Mouse (Mus musculus) intestine, postnatal 0 days (tissue): Measurements from ENCODE around the gene Zbtb16. TPM values are rescaled to one million over a fixed set of nuclear protein-coding genes. Genes with fewer than 3 reads are reported as not detected.

Experiments used
- ATAC-seq: fragments of 200-750 bp; cut with Nextera tagmentation; 2 replicates; pipeline ENCODE4 v1.8.0; 2017; ENCODE audit warnings: mild to moderate bottlenecking, moderate TSS enrichment, moderate library complexity
- H3K27ac ChIP-seq: fragments of 300-500 bp; sonication (generic); 2 replicates; pipeline ENCODE4 v1.5.1; 2014; ENCODE audit warnings: mild to moderate bottlenecking, low read depth, low read length, moderate library complexity
- H3K27me3 ChIP-seq: fragments of 300-500 bp; sonication (generic); replicated peaks from 2 replicates; pipeline ENCODE4 v1.6.1; 2014; ENCODE audit warnings: low read length, mixed read lengths; ENCODE audit not compliant: control insufficient read depth, insufficient read depth
- H3K36me3 ChIP-seq: fragments of 300-500 bp; sonication (generic); 2 replicates; pipeline ENCODE4 v1.6.1; 2014; ENCODE audit warnings: mild to moderate bottlenecking, moderate library complexity; ENCODE audit not compliant: control insufficient read depth, insufficient read depth
- H3K4me1 ChIP-seq: fragments of 300-500 bp; sonication (generic); replicated peaks from 2 replicates; pipeline ENCODE4 v1.6.1; 2014; ENCODE audit warnings: antibody characterized with exemption, low read length, mixed read lengths; ENCODE audit not compliant: control insufficient read depth, insufficient read depth
- H3K4me2 ChIP-seq: fragments of 300-500 bp; sonication (generic); replicated peaks from 2 replicates; pipeline ENCODE4 v1.6.1; 2014; ENCODE audit warnings: low read depth, mild to moderate bottlenecking, moderate library complexity
- H3K4me3 ChIP-seq: fragments of 300-500 bp; sonication (generic); 2 replicates; pipeline ENCODE4 v1.5.1; 2014; ENCODE audit warnings: low read depth, low read length
- H3K9ac ChIP-seq: fragments of 300-500 bp; sonication (generic); 2 replicates; pipeline ENCODE4 v1.6.1; 2014; ENCODE audit warnings: mild to moderate bottlenecking, low read depth, low read length
- H3K9me3 ChIP-seq: fragments of 300-500 bp; sonication (generic); 2 replicates; pipeline ENCODE4 v1.6.1; 2016; ENCODE audit warnings: mixed run types; ENCODE audit not compliant: control insufficient read depth
- CTCF ChIP-seq: sonication (generic); IDR thresholded peaks from 2 replicates; pipeline ENCODE4 v1.5.1; 2016; ENCODE audit warnings: low read depth, mild to moderate bottlenecking, control low read depth, antibody characterized with exemption, moderate library complexity
- WGBS: fragments of 180-500 bp; shearing (Covaris S2); extraction: QIAGEN DNeasy Blood & Tissue Kit; methylation state at CpG from one replicate; pipeline ENCODE4 v1.1.7; 2014; 5-methylcytosine and 5-hydroxymethylcytosine counted together
- polyA plus RNA-seq: library from polyadenylated mRNA; unstranded; fragments of >200 nt; fragmentation: Nextera tagmentation; extraction: Ambion mirVana; gene quantifications from 2 replicates; pipeline ENCODE4 v1.2.1, GENCODE M21; 2015

Zbtb16 gene
- polyA plus RNA-seq, 1 experiment from 2014 or later, result 0.91 TPM

DNA sequence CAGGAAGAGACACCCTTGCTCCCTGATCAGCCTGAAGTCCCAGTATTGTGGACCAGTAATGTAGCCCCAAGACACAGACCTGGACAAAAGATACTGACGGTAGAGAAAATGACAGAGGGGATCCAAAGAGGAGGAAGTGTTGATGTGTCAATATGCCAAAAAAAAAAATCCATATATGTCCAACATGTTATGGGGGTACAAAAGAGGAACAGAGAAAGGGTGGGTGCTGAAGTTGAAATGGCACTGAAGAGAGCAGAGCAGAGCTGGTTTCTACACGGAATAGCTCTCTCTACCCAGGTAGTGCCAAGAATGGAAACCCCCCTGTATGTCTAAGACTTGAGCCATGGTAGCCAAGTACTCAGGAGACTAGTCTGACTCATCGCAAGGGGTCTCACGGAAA lies 76.9 kb downstream of the Zbtb16 start:
- 91% methylated on average over 4 of the region's 4 CpGs for WGBS
- Histone ChIP-seq H3K4me3 (no peak overlapping the region), H3K9me3 (no peaks in the 10 kb centered on the region), H3K4me2 (no peak overlapping the region), H3K4me1 (peaks cover 9% of the 10 kb centered on the region; the same call in 1 of the 2 replicates), H3K27me3 (no peaks in the 10 kb centered on the region), H3K9ac (no peak overlapping the region), H3K36me3 (no peaks in the 10 kb centered on the region), H3K27ac (no peak overlapping the region)
- no peak for ATAC-seq
- TF ChIP-seq CTCF, result no peak

DNA sequence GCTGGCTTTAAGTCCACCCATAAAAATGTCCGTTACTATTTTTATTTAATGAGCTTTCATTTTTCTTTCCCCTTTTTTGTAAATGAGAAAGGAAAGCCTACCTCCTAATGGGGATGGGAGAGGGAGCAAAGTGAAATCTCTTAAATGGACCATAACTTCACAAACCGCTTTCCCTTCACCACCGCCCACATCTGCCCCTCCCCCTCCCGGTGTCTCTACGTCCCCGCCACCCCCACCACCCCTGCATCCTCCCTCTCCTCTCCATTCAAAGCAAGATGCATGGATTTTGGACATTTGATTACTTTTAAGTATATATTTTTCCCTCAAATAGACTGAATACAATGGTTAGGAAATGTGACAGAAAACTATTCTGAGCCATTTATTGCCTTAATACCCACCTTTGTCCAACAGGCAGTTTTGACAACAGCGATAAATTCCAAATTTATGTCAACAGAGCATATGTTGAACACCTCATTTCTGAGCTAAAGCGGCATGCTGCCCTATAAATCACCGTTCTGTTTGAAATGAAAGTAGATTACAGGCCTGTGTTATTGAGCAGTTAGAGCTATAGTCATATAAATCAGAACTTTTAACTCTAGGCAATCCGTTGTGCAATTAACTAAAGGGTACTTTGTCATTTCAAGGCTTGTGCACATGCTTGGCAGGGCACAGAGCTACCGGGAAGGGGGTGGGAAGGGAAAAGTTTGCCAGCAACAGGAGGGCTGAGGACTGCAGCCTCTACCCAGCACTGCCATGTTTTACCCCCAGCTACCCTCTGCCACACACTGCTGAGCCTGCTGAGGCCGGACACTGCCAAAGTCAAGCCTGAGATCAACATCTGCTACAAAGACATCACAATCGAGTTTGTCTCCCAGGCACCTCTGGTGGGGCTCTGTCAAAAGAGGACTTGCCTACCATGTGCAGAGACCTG lies 78.1 kb downstream of the Zbtb16 start:
- H3K4me2 ChIP-seq, result no peak overlapping the region
- no peak overlapping the region for H3K27ac ChIP-seq
- 28% methylated on average over 13 of the region's 13 CpGs for WGBS
- H3K36me3 ChIP-seq, result no peaks in the 10 kb centered on the region
- H3K9me3 ChIP-seq, result no peaks in the 10 kb centered on the region
- no peak overlapping the region for H3K4me3 ChIP-seq
- peak; percentile 51 for ATAC-seq
- no peak for TF ChIP-seq CTCF
- H3K9ac ChIP-seq, result no peak overlapping the region
- H3K27me3 ChIP-seq, result no peaks in the 10 kb centered on the region
- H3K4me1 ChIP-seq, result peaks cover 9% of the 10 kb centered on the region; the same call in 1 of the 2 replicates

DNA sequence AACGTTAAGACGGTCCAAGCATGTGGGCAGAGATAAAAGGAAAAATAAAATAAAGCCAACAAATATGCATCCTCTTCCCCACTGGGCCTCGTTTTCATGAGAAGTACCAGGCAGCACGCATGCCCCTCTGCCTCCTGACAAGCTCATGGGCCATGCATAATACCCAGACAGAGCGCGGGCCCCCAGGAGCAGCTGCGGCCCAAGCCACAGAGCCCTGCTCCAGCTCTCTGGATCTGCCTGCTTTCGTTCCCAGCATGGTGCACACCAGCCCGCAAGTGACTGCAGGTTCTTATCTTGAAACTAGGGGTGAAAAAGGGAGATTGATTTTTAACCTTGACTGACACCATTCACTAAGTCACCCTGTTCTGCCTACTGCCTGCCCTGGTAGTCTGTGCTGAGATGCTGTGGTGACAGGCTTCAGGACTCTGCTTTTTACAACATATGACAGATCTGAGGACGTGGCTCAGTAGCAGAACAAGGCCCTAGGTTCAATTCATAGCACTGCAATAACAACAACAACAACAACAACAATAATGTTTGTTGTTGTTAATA lies 79.7 kb downstream of the Zbtb16 start:
- 56% methylated on average over 10 of the region's 10 CpGs for WGBS
- H3K27me3 ChIP-seq, result no peaks in the 10 kb centered on the region
- H3K9me3 ChIP-seq, result no peaks in the 10 kb centered on the region
- no peak for ATAC-seq
- no peaks in the 10 kb centered on the region for H3K36me3 ChIP-seq
- H3K27ac ChIP-seq, result no peak overlapping the region
- no peak for TF ChIP-seq CTCF
- H3K4me2 ChIP-seq, result no peak overlapping the region
- H3K4me3 ChIP-seq, result no peak overlapping the region
- no peak overlapping the region for H3K9ac ChIP-seq
- peaks cover 9% of the 10 kb centered on the region; the same call in 1 of the 2 replicates for H3K4me1 ChIP-seq

- no peaks in the 10 kb centered on the region for H3K36me3 ChIP-seq
- no peak overlapping the region for H3K4me2 ChIP-seq
- H3K4me1 ChIP-seq, result peaks cover 9% of the 10 kb centered on the region; the same call in 1 of the 2 replicates
- TF ChIP-seq CTCF, result no peak
- ATAC-seq, result no peak
- no peaks in the 10 kb centered on the region for H3K9me3 ChIP-seq
- WGBS, result 40% methylated on average over 9 of the region's 9 CpGs
- H3K27me3 ChIP-seq, result no peaks in the 10 kb centered on the region
- H3K9ac ChIP-seq, result no peak overlapping the region
- no peak overlapping the region for H3K4me3 ChIP-seq
- no peak overlapping the region for H3K27ac ChIP-seq
Measured at GRCm38 (mm10) chr9:48755438-48756070, 80.5 kb downstream of the Zbtb16 start.

- Histone ChIP-seq H3K4me1 (peaks cover 9% of the 10 kb centered on the region; the same call in 1 of the 2 replicates), H3K36me3 (no peaks in the 10 kb centered on the region), H3K27me3 (no peaks in the 10 kb centered on the region), H3K9me3 (no peaks in the 10 kb centered on the region), H3K4me3 (no peak overlapping the region), H3K4me2 (no peak overlapping the region), H3K9ac (no peak overlapping the region), H3K27ac (no peak overlapping the region)
- 93% methylated on average over 6 of the region's 6 CpGs for WGBS
- TF ChIP-seq CTCF, result no peak
- no peak for ATAC-seq
Measured at GRCm38 (mm10) chr9:48754418-48754817, 81.6 kb downstream of the Zbtb16 start.

- no peak overlapping the region for H3K9ac ChIP-seq
- WGBS, result 83% methylated on average over 6 of the region's 6 CpGs
- no peaks in the 10 kb centered on the region for H3K27me3 ChIP-seq
- H3K27ac ChIP-seq, result no peak overlapping the region
- peaks cover 9% of the 10 kb centered on the region; the same call in 1 of the 2 replicates for H3K4me1 ChIP-seq
- no peaks in the 10 kb centered on the region for H3K36me3 ChIP-seq
- H3K9me3 ChIP-seq, result no peaks in the 10 kb centered on the region
- no peak overlapping the region for H3K4me3 ChIP-seq
- TF ChIP-seq CTCF, result no peak
- no peak for ATAC-seq
- no peak overlapping the region for H3K4me2 ChIP-seq
Measured at GRCm38 (mm10) chr9:48753881-48754280, 82.1 kb downstream of the Zbtb16 start.
